Mouse (Mus musculus) adrenal gland (tissue): ENCODE data around the gene Atxn2l.

Experiments
- intact Hi-C: fragments of 180-260 bp; cut with DNase I; formaldehyde crosslinking; loops from one replicate; pipeline ENCODE4 v1.15.1; 2025

The Atxn2l gene

GRCm38 (mm10) chr7:126494120-126494519 is 9.1 kb downstream of the Atxn2l start:
- intact Hi-C loops: loop anchor here (5.0 kb wide), 1 partner anchor 63 kb away; no protein-coding TSS in a partner anchor

- intact Hi-C loops: loop anchor here (5.0 kb wide), 1 partner anchor 65 kb away; no protein-coding TSS in a partner anchor
These were observed 11.3 kb downstream of the Atxn2l start for GRCm38 (mm10) chr7:126491973-126492372.

- intact Hi-C loops: loop anchor here (5.0 kb wide), 1 partner anchor 66 kb away; no protein-coding TSS in a partner anchor
These were observed 12.2 kb downstream of the Atxn2l start for GRCm38 (mm10) chr7:126491005-126491404.

- intact Hi-C loops: loop anchor here (2.0 kb wide), 1 partner anchor 15 kb away; the partner anchor contains the start of gene Atxn2l
These were observed 15.4 kb downstream of the Atxn2l start for GRCm38 (mm10) chr7:126487617-126488385.

- intact Hi-C loops: loop anchor here (2.0 kb wide), 1 partner anchor 16 kb away; the partner anchor contains the start of gene Atxn2l
These were observed 16.2 kb downstream of the Atxn2l start, which contains the start of gene Tufm for GRCm38 (mm10) chr7:126487052-126487483. TSS of gene Tufm (plus strand) at chr7:126487361.

- intact Hi-C loops: loop anchor here (5.0 kb wide), 1 partner anchor 85 kb away; the partner anchor contains the start of gene Nfatc2ip
These were observed 20.8 kb downstream of the Atxn2l start for GRCm38 (mm10) chr7:126482392-126482871.

GRCm38 (mm10) chr7:126481699-126482098 is 21.5 kb downstream of the Atxn2l start:
- intact Hi-C loops: loop anchor here (2.0 to 5.0 kb wide), 2 partner anchors 47 to 84 kb away; partner anchors contain the start of gene Nfatc2ip

- intact Hi-C loops: loop anchor here (5.0 kb wide), 1 partner anchor 38 kb away; no protein-coding TSS in a partner anchor
These were observed 28.1 kb downstream of the Atxn2l start, which contains the start of gene Sh2b1 for GRCm38 (mm10) chr7:126474993-126475581. TSS of gene Sh2b1 (minus strand) at chr7:126475424.

- intact Hi-C loops: loop anchor here (5.0 kb wide), 1 partner anchor 37 kb away; no protein-coding TSS in a partner anchor
These were observed 28.7 kb downstream of the Atxn2l start for GRCm38 (mm10) chr7:126474486-126474955.

GRCm38 (mm10) chr7:126473470-126474086 is 29.7 kb downstream of the Atxn2l start:
- intact Hi-C loops: loop anchor here (5.0 kb wide), 1 partner anchor 36 kb away; no protein-coding TSS in a partner anchor

GRCm38 (mm10) chr7:126472713-126473112 is 30.5 kb downstream of the Atxn2l start:
- intact Hi-C loops: loop anchor here (5.0 kb wide), 1 partner anchor 35 kb away; no protein-coding TSS in a partner anchor

GRCm38 (mm10) chr7:126472306-126472705 is 30.9 kb downstream of the Atxn2l start:
- intact Hi-C loops: loop anchor here (5.0 kb wide), 1 partner anchor 35 kb away; no protein-coding TSS in a partner anchor

- intact Hi-C loops: loop anchor here (5.0 kb wide), 1 partner anchor 35 kb away; no protein-coding TSS in a partner anchor
These were observed 31.4 kb downstream of the Atxn2l start for GRCm38 (mm10) chr7:126471853-126472252.

GRCm38 (mm10) chr7:126471361-126471760 is 31.9 kb downstream of the Atxn2l start:
- intact Hi-C loops: loop anchor here (5.0 kb wide), 1 partner anchor 34 kb away; no protein-coding TSS in a partner anchor

GRCm38 (mm10) chr7:126470077-126470476 is 33.2 kb downstream of the Atxn2l start:
- intact Hi-C loops: loop anchor here (5.0 kb wide), 1 partner anchor 33 kb away; no protein-coding TSS in a partner anchor

- intact Hi-C loops: no loop called here
These were observed 35.2 kb downstream of the Atxn2l start for GRCm38 (mm10) chr7:126467834-126468627.

GRCm38 (mm10) chr7:126467271-126467670 is 36.0 kb downstream of the Atxn2l start:
- intact Hi-C loops: no loop called here

- intact Hi-C loops: no loop called here
These were observed 36.5 kb downstream of the Atxn2l start for GRCm38 (mm10) chr7:126466707-126467106.

- intact Hi-C loops: no loop called here
These were observed 37.1 kb downstream of the Atxn2l start for GRCm38 (mm10) chr7:126466116-126466515.
